Mouse (Mus musculus) heart, postnatal 0 days (tissue): ENCODE measurements at regions not wholly inside any gene's neighbourhood (a gene's known extent, or its start where the extent isn't known, plus 50 kb on each side); places are given as distances from the start of the nearest gene placed in this dataset.

Experiments
- ATAC-seq: fragments of 200-750 bp; cut with Nextera tagmentation; 2 replicates; pipeline ENCODE4 v1.8.0; 2017; ENCODE audit warnings: low read depth, moderate number of reproducible peaks, moderate library complexity; ENCODE audit not compliant: insufficient read depth
- DNase-seq: peaks from one replicate; pipeline ENCODE4 v3.0.0-alpha.2; 2016; ENCODE audit warnings: low spot score
- H3K27ac ChIP-seq: fragments of 300-500 bp; sonication (generic); 2 replicates; pipeline ENCODE4 v1.5.1; 2014; ENCODE audit warnings: low read depth, mild to moderate bottlenecking
- H3K27me3 ChIP-seq: fragments of 300-500 bp; sonication (generic); 2 replicates; pipeline ENCODE4 v1.6.1; 2014; ENCODE audit warnings: low read length, mixed read lengths; ENCODE audit not compliant: control insufficient read depth, insufficient read depth
- H3K36me3 ChIP-seq: fragments of 300-500 bp; sonication (generic); replicated peaks from 2 replicates; pipeline ENCODE4 v1.6.1; 2014; ENCODE audit warnings: low read length, mixed read lengths; ENCODE audit not compliant: control insufficient read depth, insufficient read depth
- H3K4me1 ChIP-seq: fragments of 300-500 bp; sonication (generic); 2 replicates; pipeline ENCODE4 v1.6.1; 2014; ENCODE audit warnings: antibody characterized with exemption; ENCODE audit not compliant: control insufficient read depth, insufficient read depth
- H3K4me2 ChIP-seq: fragments of 300-500 bp; sonication (generic); 2 replicates; pipeline ENCODE4 v1.6.1; 2014; ENCODE audit warnings: low read depth, mild to moderate bottlenecking, low read length, moderate library complexity
- H3K4me3 ChIP-seq: fragments of 300-500 bp; sonication (generic); 2 replicates; pipeline ENCODE4 v1.5.1; 2014; ENCODE audit warnings: low read depth, low read length
- H3K9ac ChIP-seq: fragments of 300-500 bp; sonication (generic); replicated peaks from 2 replicates; pipeline ENCODE4 v1.6.1; 2014; ENCODE audit warnings: low read depth, low read length, mixed read lengths
- H3K9me3 ChIP-seq: fragments of 300-500 bp; sonication (generic); replicated peaks from 2 replicates; pipeline ENCODE4 v1.6.1; 2016; ENCODE audit warnings: low read length; ENCODE audit not compliant: control insufficient read depth
- CTCF ChIP-seq: IDR thresholded peaks from 2 replicates; pipeline ENCODE4 v1.5.1; 2016; ENCODE audit warnings: antibody characterized with exemption, control low read depth, low read depth
- EP300 ChIP-seq: IDR thresholded peaks from 2 replicates; pipeline ENCODE4 v1.6.1; 2016; ENCODE audit warnings: antibody characterized with exemption, low read depth
- WGBS: fragments of 180-500 bp; shearing (Covaris S2); extraction: QIAGEN DNeasy Blood & Tissue Kit; methylation state at CpG from one replicate; pipeline ENCODE4 v1.1.7; 2014; 5-methylcytosine and 5-hydroxymethylcytosine counted together

DNA sequence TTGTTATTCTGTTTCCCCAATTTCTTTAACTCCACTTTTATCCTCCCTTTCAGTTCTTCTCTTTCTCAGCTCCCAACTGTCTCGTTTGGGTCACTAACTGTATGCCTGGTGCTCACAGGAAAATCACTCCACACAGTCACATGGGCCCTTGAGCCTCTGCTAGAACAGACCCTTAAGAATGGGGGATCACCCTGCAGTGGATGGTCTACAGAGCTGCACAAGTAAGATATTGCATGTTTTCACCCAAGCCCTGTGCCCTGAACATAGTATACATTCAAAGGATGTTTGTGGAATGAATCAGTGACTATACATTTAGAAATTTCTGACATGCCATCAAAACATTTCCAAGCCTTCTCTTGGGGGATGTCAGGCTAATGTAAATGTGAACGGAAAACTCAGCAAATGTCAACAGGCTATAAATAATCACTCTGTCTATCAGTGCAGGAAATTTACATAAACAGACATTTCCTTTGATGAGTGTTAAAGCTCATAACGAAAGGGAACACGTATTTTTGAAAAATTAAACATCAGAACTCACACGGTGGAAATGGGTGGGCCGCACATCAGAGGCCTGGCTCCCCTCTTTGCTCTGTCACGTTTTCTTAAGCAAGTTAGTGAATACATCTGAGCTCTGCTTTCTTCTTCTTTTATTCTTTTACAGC lies 297.4 kb downstream of the Samd5 start:
- Histone ChIP-seq H3K27ac (no peak overlapping the region), H3K4me3 (no peak overlapping the region), H3K36me3 (no peaks in the 10 kb centered on the region), H3K4me2 (no peak overlapping the region), H3K4me1 (no peaks in the 10 kb centered on the region), H3K9ac (no peak overlapping the region), H3K27me3 (no peaks in the 10 kb centered on the region), H3K9me3 (no peaks in the 10 kb centered on the region)
- WGBS, result 50% methylated on average over 7 of the region's 7 CpGs
- DNase-seq (no peak), ATAC-seq (no peak)
- TF ChIP-seq EP300 (no peak), CTCF (no peak)

- Histone ChIP-seq H3K9ac (no peak overlapping the region), H3K4me1 (no peaks in the 10 kb centered on the region), H3K4me2 (no peak overlapping the region), H3K9me3 (no peaks in the 10 kb centered on the region), H3K36me3 (no peaks in the 10 kb centered on the region), H3K4me3 (no peak overlapping the region), H3K27ac (no peak overlapping the region), H3K27me3 (no peaks in the 10 kb centered on the region)
- ATAC-seq (no peak), DNase-seq (no peak)
- WGBS, result 51% methylated on average over 1 of the region's 1 CpGs
- no peak for TF ChIP-seq CTCF
- TF ChIP-seq EP300, result no peak
Observed at GRCm38 (mm10) chr10:9362306-9362865, 312.6 kb downstream of the Samd5 start.

GRCm38 (mm10) chr10:9338207-9338801 lies 336.7 kb downstream of the Samd5 start:
- ATAC-seq (no peak), DNase-seq (no peak)
- H3K36me3 ChIP-seq, result no peaks in the 10 kb centered on the region
- 93% methylated on average over 8 of the region's 8 CpGs for WGBS
- H3K27ac ChIP-seq, result no peak overlapping the region
- H3K4me1 ChIP-seq, result no peaks in the 10 kb centered on the region
- no peak overlapping the region for H3K4me2 ChIP-seq
- H3K27me3 ChIP-seq, result no peaks in the 10 kb centered on the region
- H3K9me3 ChIP-seq, result no peaks in the 10 kb centered on the region
- no peak overlapping the region for H3K4me3 ChIP-seq
- no peak overlapping the region for H3K9ac ChIP-seq
- TF ChIP-seq CTCF (no peak), EP300 (no peak)

- DNase-seq, result no peak
- Histone ChIP-seq H3K36me3 (no peaks in the 10 kb centered on the region), H3K4me2 (no peak overlapping the region), H3K4me1 (no peaks in the 10 kb centered on the region), H3K27me3 (no peaks in the 10 kb centered on the region), H3K9ac (no peak overlapping the region), H3K27ac (no peak overlapping the region), H3K4me3 (no peak overlapping the region), H3K9me3 (no peaks in the 10 kb centered on the region)
- WGBS, result 73% methylated on average over 10 of the region's 10 CpGs
- TF ChIP-seq EP300, result no peak
- TF ChIP-seq CTCF, result no peak
- no peak for ATAC-seq
Observed at GRCm38 (mm10) chr10:9334245-9334845, 340.7 kb downstream of the Samd5 start.

DNA sequence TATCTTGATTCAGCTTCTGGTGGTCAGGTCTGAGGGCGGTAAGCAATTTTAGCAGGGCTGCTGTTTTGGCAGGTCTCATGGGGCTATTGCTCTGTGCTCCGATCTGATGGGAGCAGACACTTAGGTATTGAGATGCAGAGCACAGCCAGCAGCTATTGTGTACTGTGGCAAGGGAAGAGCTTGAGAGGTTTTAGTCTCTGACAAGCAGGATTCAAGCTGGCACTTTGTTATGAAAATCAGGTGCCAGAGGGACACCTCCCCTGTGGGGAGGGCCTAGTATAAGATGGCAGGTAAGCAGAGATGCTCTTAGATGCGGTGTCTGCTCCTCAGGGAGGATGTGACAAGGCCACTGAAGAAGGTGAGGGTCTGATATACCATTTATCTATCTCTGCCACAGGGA lies 343.3 kb downstream of the Samd5 start:
- no peak overlapping the region for H3K4me3 ChIP-seq
- no peak for TF ChIP-seq CTCF
- no peak for TF ChIP-seq EP300
- ATAC-seq (no peak), DNase-seq (no peak)
- no peaks in the 10 kb centered on the region for H3K36me3 ChIP-seq
- no peaks in the 10 kb centered on the region for H3K4me1 ChIP-seq
- H3K9ac ChIP-seq, result no peak overlapping the region
- WGBS, result 66% methylated on average over 3 of the region's 3 CpGs
- no peak overlapping the region for H3K27ac ChIP-seq
- no peak overlapping the region for H3K4me2 ChIP-seq
- no peaks in the 10 kb centered on the region for H3K27me3 ChIP-seq
- H3K9me3 ChIP-seq, result no peaks in the 10 kb centered on the region; the same call in none of the 2 replicates
